In the genomic region with DNA sequence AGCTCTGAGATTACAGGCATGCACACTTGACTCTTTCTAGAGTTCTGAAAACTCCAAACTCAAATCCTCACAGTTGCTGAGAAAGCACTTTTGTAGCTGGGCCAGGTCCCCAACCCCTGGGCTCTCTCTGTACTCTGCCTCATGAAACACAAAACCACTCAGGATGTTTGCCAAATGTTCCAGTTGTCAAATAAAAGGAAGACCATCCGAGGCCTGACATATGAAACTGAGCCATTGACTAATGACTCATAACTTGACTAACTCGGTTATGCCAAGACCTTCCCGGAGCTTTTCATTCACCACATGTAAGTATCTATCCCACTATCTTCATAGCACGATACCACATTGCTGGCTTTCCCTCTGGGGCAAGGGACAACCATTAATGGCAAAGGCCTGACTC, we compare ENCODE assay signal across 9 mouse cellular contexts.
DNase-seq lines count a peak whose midpoint lies in the region; ATAC-seq and TF ChIP-seq lines count a peak whose summit lies in the region.
"Had no signal": no experiment of that assay in that cellular context is flagged by ENCODE, and none has a peak within 500 bp of the region (broad histone marks: within the 10 kb centered on the region; RNA-seq: fewer than 3 reads in every experiment).

No protein-coding gene starts in this region.

- H3K4me1 ChIP-seq in heart, embryonic 11.5 days (ENCODE audit: control insufficient read depth, insufficient read depth, low read length), result peaks cover 12% of the 10 kb centered on the region
- H3K4me1 ChIP-seq in limb, embryonic 14.5 days (ENCODE audit: control insufficient read depth, insufficient read depth, low read length), result peaks cover 6% of the 10 kb centered on the region; the same call in 1 of the 2 replicates

- no peak overlapping the region for H3K9ac ChIP-seq in heart, embryonic 11.5 days (ENCODE audit: low read depth, low read length)
- no peak overlapping the region for H3K9ac ChIP-seq in limb, embryonic 14.5 days (ENCODE audit: low read depth, low read length, severe bottlenecking)
- H3K9ac ChIP-seq: embryonic facial prominence, embryonic 12.5 days had no signal

- no peaks in the 10 kb centered on the region for H3K27me3 ChIP-seq in heart, embryonic 11.5 days (ENCODE audit: control insufficient read depth, insufficient read depth, low read length)
- no peaks in the 10 kb centered on the region for H3K27me3 ChIP-seq in limb, embryonic 14.5 days (ENCODE audit: control insufficient read depth, insufficient read depth, low read length)
- H3K27me3 ChIP-seq: embryonic facial prominence, embryonic 12.5 days had no signal

- WGBS in heart, embryonic 11.5 days (ENCODE audit: insufficient replicate concordance), result 70% methylated on average over 4 of the region's 4 CpGs
- WGBS in limb, embryonic 14.5 days, result 37% methylated on average over 4 of the region's 4 CpGs

- no peak for TF ChIP-seq POLR2A in limb, embryonic 14.5 days (IDR thresholded peaks at IDR 0.05; ENCODE audit: borderline replicate concordance, extremely low read depth, insufficient read depth, insufficient read length)

- no peak overlapping the region for H3K4me3 ChIP-seq in heart, embryonic 11.5 days (ENCODE audit: low read depth, low read length)
- H3K4me3 ChIP-seq in limb, embryonic 14.5 days (replicated peaks; ENCODE audit: low read length), result no peak overlapping the region
- H3K4me3 ChIP-seq: embryonic facial prominence, embryonic 12.5 days had no signal

- no peak for ATAC-seq in heart, embryonic 11.5 days (replicated peaks; ENCODE audit: insufficient number of reproducible peaks, low FRiP score, low TSS enrichment)
- ATAC-seq in limb, embryonic 14.5 days (ENCODE audit: low FRiP score, low read depth), result peak; percentile 74; the same call in 1 of the 2 replicates
- no peak for ATAC-seq in activated CD4-positive, CD25-positive, alpha-beta regulatory T cell, adult 4 months

- DNase-seq in heart, postnatal 4 days, result peak; percentile 18
- DNase-seq in 3134 (ENCODE audit: extremely low read depth, insufficient read length, low spot score), result peak; percentile 58
- DNase-seq in MN1 (ENCODE audit: low spot score), result peak; percentile 51
- peak; percentile 82 for DNase-seq in limb, embryonic 14.5 days (ENCODE audit: low spot score)
- DNase-seq in frontal cortex, postnatal 25 days (ENCODE audit: low spot score in 2 of 2), result no peak
- DNase-seq: kidney, adult 9 months had no signal

- no peak overlapping the region for H3K27ac ChIP-seq in heart, embryonic 11.5 days (ENCODE audit: low read depth, low read length)
- H3K27ac ChIP-seq in limb, embryonic 14.5 days (replicated peaks; ENCODE audit: low read depth, low read length), result peak overlapping the region; percentile 9; the same call in 1 of the 2 replicates

- no peaks in the 10 kb centered on the region for H3K36me3 ChIP-seq in heart, embryonic 11.5 days (ENCODE audit: control insufficient read depth, insufficient read depth, low read length)
- no peaks in the 10 kb centered on the region for H3K36me3 ChIP-seq in limb, embryonic 14.5 days (ENCODE audit: control insufficient read depth, insufficient read depth, low read length)
- H3K36me3 ChIP-seq: embryonic facial prominence, embryonic 12.5 days had no signal

- no peak overlapping the region for H3K4me2 ChIP-seq in heart, embryonic 11.5 days
- H3K4me2 ChIP-seq in limb, embryonic 14.5 days (replicated peaks; ENCODE audit: low read depth, low read length, severe bottlenecking), result no peak overlapping the region
- H3K4me2 ChIP-seq: embryonic facial prominence, embryonic 12.5 days had no signal

- no peaks in the 10 kb centered on the region for H3K9me3 ChIP-seq in heart, embryonic 11.5 days (replicated peaks; ENCODE audit: control insufficient read depth, low read length)
- H3K9me3 ChIP-seq in limb, embryonic 14.5 days (ENCODE audit: control insufficient read depth, low read length), result no peaks in the 10 kb centered on the region
- H3K9me3 ChIP-seq: embryonic facial prominence, embryonic 12.5 days had no signal

Comparison
In these comparisons a context has a peak if more than half of its experiments do, and no peak if none do; other contexts are left out.
1. DNase-seq: peak in heart, postnatal 4 days (single experiment), 3134 (single experiment), MN1 (single experiment) and limb, embryonic 14.5 days (single experiment); none in frontal cortex, postnatal 25 days (0 of 2).